ENCODE assay signal across 28 mouse cellular contexts in genomic region chr6:39217961-39218360, GRCm38 (mm10).
"Had no signal": no experiment of that assay in that cellular context is flagged by ENCODE, and none has a peak within 500 bp of the region (broad histone marks: within the 10 kb centered on the region; RNA-seq: fewer than 3 reads in every experiment).

No protein-coding gene starts in this region.

- H3K36me3 ChIP-seq: embryonic facial prominence, embryonic 10.5 days; embryonic facial prominence, embryonic 12.5 days; embryonic facial prominence, embryonic 13.5 days; embryonic facial prominence, embryonic 15.5 days; forebrain, embryonic 10.5 days; forebrain, embryonic 12.5 days; forebrain, embryonic 15.5 days had no signal

- H3K9me3 ChIP-seq: embryonic facial prominence, embryonic 10.5 days; embryonic facial prominence, embryonic 12.5 days; embryonic facial prominence, embryonic 13.5 days; embryonic facial prominence, embryonic 15.5 days; forebrain, embryonic 10.5 days; forebrain, embryonic 12.5 days; forebrain, embryonic 13.5 days; forebrain, embryonic 15.5 days had no signal

- H3K4me2 ChIP-seq: embryonic facial prominence, embryonic 12.5 days; embryonic facial prominence, embryonic 13.5 days; embryonic facial prominence, embryonic 15.5 days; forebrain, embryonic 12.5 days; forebrain, embryonic 13.5 days; forebrain, embryonic 15.5 days had no signal

- DNase-seq: cerebellum, adult 8-10 months; cerebellum, adult 9-10 months; cerebellum, adult 9-11 months; cerebellum, postnatal 10 days; cerebellum, postnatal 14 days; cerebellum, postnatal 25 days; cerebellum, postnatal 36 days; embryo, embryonic 11 days; forebrain, postnatal 0 days; gastrocnemius, adult 2 months; gastrocnemius, postnatal 10 days; gastrocnemius, postnatal 14 days; gastrocnemius, postnatal 25 days; gastrocnemius, postnatal 36 days; heart, adult 11 months; heart, adult 18-20 months; heart, adult 2 months had no signal

- H3K9ac ChIP-seq: embryonic facial prominence, embryonic 12.5 days; embryonic facial prominence, embryonic 13.5 days; embryonic facial prominence, embryonic 15.5 days; forebrain, embryonic 12.5 days; forebrain, embryonic 13.5 days; forebrain, embryonic 15.5 days; forebrain, postnatal 0 days had no signal

- H3K4me1 ChIP-seq: embryonic facial prominence, embryonic 12.5 days; embryonic facial prominence, embryonic 13.5 days; embryonic facial prominence, embryonic 15.5 days; forebrain, embryonic 12.5 days; forebrain, embryonic 13.5 days; forebrain, embryonic 15.5 days had no signal

- H3K4me3 ChIP-seq: embryonic facial prominence, embryonic 10.5 days; embryonic facial prominence, embryonic 12.5 days; embryonic facial prominence, embryonic 13.5 days; embryonic facial prominence, embryonic 15.5 days; erythroblast, embryonic 14.5 days; forebrain, embryonic 10.5 days; forebrain, embryonic 12.5 days; forebrain, embryonic 13.5 days; forebrain, embryonic 15.5 days; gastrocnemius, adult 2 months; heart, adult 2 months had no signal

- ATAC-seq: forebrain, embryonic 13.5 days; forebrain, embryonic 14.5 days; forebrain, embryonic 15.5 days; forebrain, embryonic 16.5 days; forebrain, postnatal 0 days had no signal

- H3K27ac ChIP-seq: embryonic facial prominence, embryonic 10.5 days; embryonic facial prominence, embryonic 12.5 days; embryonic facial prominence, embryonic 13.5 days; embryonic facial prominence, embryonic 15.5 days; forebrain, embryonic 10.5 days; forebrain, embryonic 12.5 days; forebrain, embryonic 13.5 days; forebrain, embryonic 15.5 days; gastrocnemius, adult 2 months; heart, adult 2 months had no signal

- H3K27me3 ChIP-seq: embryonic facial prominence, embryonic 12.5 days; embryonic facial prominence, embryonic 13.5 days; embryonic facial prominence, embryonic 15.5 days; forebrain, embryonic 12.5 days; forebrain, embryonic 13.5 days; forebrain, embryonic 15.5 days had no signal
